Mouse (Mus musculus) kidney, postnatal 0 days (tissue): ENCODE data around the gene Wipf2. TPM values are rescaled to one million over a fixed set of nuclear protein-coding genes. Genes with fewer than 3 reads are reported as not detected.

ENCODE experiments used
- ATAC-seq: fragments of 200-750 bp; cut with Nextera tagmentation; replicated peaks from 2 replicates; pipeline ENCODE4 v1.8.0; 2017; ENCODE audit warnings: low read depth, moderate number of reproducible peaks, moderate TSS enrichment, moderate library complexity; ENCODE audit not compliant: low FRiP score
- DNase-seq: peaks from one replicate; pipeline ENCODE4 v3.0.0-alpha.2; 2016; ENCODE audit warnings: low spot score
- H3K27ac ChIP-seq: fragments of 300-500 bp; sonication (generic); 2 replicates; pipeline ENCODE4 v1.5.1; 2014; ENCODE audit warnings: mild to moderate bottlenecking
- H3K27me3 ChIP-seq: fragments of 300-500 bp; sonication (generic); 2 replicates; pipeline ENCODE4 v1.6.1; 2014; ENCODE audit warnings: low read length, mixed read lengths; ENCODE audit not compliant: insufficient read depth
- H3K36me3 ChIP-seq: fragments of 300-500 bp; sonication (generic); 2 replicates; pipeline ENCODE4 v1.6.1; 2014; ENCODE audit warnings: low read length, mixed read lengths; ENCODE audit not compliant: insufficient read depth
- H3K4me1 ChIP-seq: fragments of 300-500 bp; sonication (generic); replicated peaks from 2 replicates; pipeline ENCODE4 v1.6.1; 2014; ENCODE audit warnings: antibody characterized with exemption, low read length, mixed read lengths; ENCODE audit not compliant: insufficient read depth
- H3K4me2 ChIP-seq: fragments of 300-500 bp; sonication (generic); 2 replicates; pipeline ENCODE4 v1.6.1; 2014; ENCODE audit warnings: mild to moderate bottlenecking, low read length, moderate library complexity, mixed read lengths
- H3K4me3 ChIP-seq: fragments of 300-500 bp; sonication (generic); replicated peaks from 2 replicates; pipeline ENCODE4 v1.5.1; 2014; ENCODE audit warnings: low read depth, low read length
- H3K9ac ChIP-seq: fragments of 300-500 bp; sonication (generic); 2 replicates; pipeline ENCODE4 v1.6.1; 2014; ENCODE audit warnings: low read depth, low read length
- H3K9me3 ChIP-seq: fragments of 300-500 bp; sonication (generic); replicated peaks from 2 replicates; pipeline ENCODE4 v1.6.1; 2016; ENCODE audit warnings: low read length, inconsistent platforms, mixed read lengths
- CTCF ChIP-seq: IDR thresholded peaks from 2 replicates; pipeline ENCODE4 v1.5.1; 2016; ENCODE audit warnings: antibody characterized with exemption, low read depth, mild to moderate bottlenecking, moderate library complexity
- WGBS: fragments of 180-500 bp; shearing (Covaris S2); extraction: QIAGEN DNeasy Blood & Tissue Kit; methylation state at CpG from one replicate; pipeline ENCODE4 v1.1.7; 2014; 5-methylcytosine and 5-hydroxymethylcytosine counted together
- polyA plus RNA-seq: library from polyadenylated mRNA; unstranded; fragments of >200 nt; fragmentation: Nextera tagmentation; extraction: Ambion mirVana; gene quantifications from 2 replicates; pipeline ENCODE4 v1.2.1, GENCODE M21; 2015

Wipf2 gene
- polyA plus RNA-seq, 1 experiment from 2014 or later, result 3.4 TPM

GRCm38 (mm10) chr11:98873900-98874299, 10.5 kb downstream of the Wipf2 start:
- no peak for ATAC-seq
- TF ChIP-seq CTCF, result no peak
- no peak overlapping the region for H3K27ac ChIP-seq
- H3K9ac ChIP-seq, result no peak overlapping the region
- no peak overlapping the region for H3K4me2 ChIP-seq
- H3K4me1 ChIP-seq, result 0 out of 2 replicates have a peak, but pooled peaks cover 5% of the 10 kb centered on the region
- no peaks in the 10 kb centered on the region for H3K9me3 ChIP-seq
- H3K36me3 ChIP-seq, result peaks cover 10% of the 10 kb centered on the region; the same call in 1 of the 2 replicates
- 88% methylated on average over 9 of the region's 9 CpGs for WGBS
- DNase-seq, result no peak
- no peak overlapping the region for H3K4me3 ChIP-seq
- H3K27me3 ChIP-seq, result no peaks in the 10 kb centered on the region

- H3K36me3 ChIP-seq, result 0 out of 2 replicates have a peak, but pooled peaks cover 2% of the 10 kb centered on the region
- no peak overlapping the region for H3K9ac ChIP-seq
- peak overlapping the region; percentile 44; the same call in 1 of the 2 replicates for H3K27ac ChIP-seq
- no peak overlapping the region for H3K4me2 ChIP-seq
- ATAC-seq (no peak), DNase-seq (no peak)
- no peaks in the 10 kb centered on the region for H3K9me3 ChIP-seq
- no peaks in the 10 kb centered on the region for H3K27me3 ChIP-seq
- no peak for TF ChIP-seq CTCF
- no peak overlapping the region for H3K4me3 ChIP-seq
- 50% methylated on average over 9 of the region's 9 CpGs for WGBS
- 0 out of 2 replicates have a peak, but pooled peaks cover 5% of the 10 kb centered on the region for H3K4me1 ChIP-seq
These were observed 13.6 kb downstream of the Wipf2 start for GRCm38 (mm10) chr11:98877001-98877400.

GRCm38 (mm10) chr11:98887703-98888102, 24.3 kb downstream of the Wipf2 start:
- WGBS, result 98% methylated on average over 3 of the region's 3 CpGs
- Histone ChIP-seq H3K9ac (no peak overlapping the region), H3K4me2 (no peak overlapping the region), H3K27me3 (no peaks in the 10 kb centered on the region), H3K27ac (no peak overlapping the region), H3K9me3 (no peaks in the 10 kb centered on the region), H3K4me1 (no peaks in the 10 kb centered on the region), H3K4me3 (no peak overlapping the region), H3K36me3 (peaks cover 49% of the 10 kb centered on the region)
- ATAC-seq (no peak), DNase-seq (no peak)
- TF ChIP-seq CTCF, result no peak

- Histone ChIP-seq H3K4me2 (no peak overlapping the region), H3K9me3 (no peaks in the 10 kb centered on the region), H3K36me3 (peaks cover 62% of the 10 kb centered on the region), H3K27ac (no peak overlapping the region), H3K27me3 (no peaks in the 10 kb centered on the region), H3K4me3 (no peak overlapping the region), H3K9ac (no peak overlapping the region), H3K4me1 (no peaks in the 10 kb centered on the region)
- ATAC-seq, result no peak
- WGBS, result 93% methylated on average over 4 of the region's 4 CpGs
- TF ChIP-seq CTCF, result no peak
- no peak for DNase-seq
These were observed 25.6 kb downstream of the Wipf2 start for GRCm38 (mm10) chr11:98889077-98889476.

GRCm38 (mm10) chr11:98889977-98890376, 26.5 kb downstream of the Wipf2 start:
- peaks cover 66% of the 10 kb centered on the region for H3K36me3 ChIP-seq
- H3K4me1 ChIP-seq, result no peaks in the 10 kb centered on the region
- H3K4me3 ChIP-seq, result no peak overlapping the region
- 97% methylated on average over 5 of the region's 5 CpGs for WGBS
- no peak overlapping the region for H3K9ac ChIP-seq
- no peak for TF ChIP-seq CTCF
- no peak overlapping the region for H3K4me2 ChIP-seq
- no peaks in the 10 kb centered on the region for H3K27me3 ChIP-seq
- no peaks in the 10 kb centered on the region for H3K9me3 ChIP-seq
- ATAC-seq (no peak), DNase-seq (no peak)
- H3K27ac ChIP-seq, result no peak overlapping the region

GRCm38 (mm10) chr11:98892426-98892825, 29.0 kb downstream of the Wipf2 start:
- Histone ChIP-seq H3K4me3 (no peak overlapping the region), H3K27ac (no peak overlapping the region), H3K4me1 (no peaks in the 10 kb centered on the region), H3K27me3 (no peaks in the 10 kb centered on the region), H3K4me2 (no peak overlapping the region), H3K36me3 (peaks cover 68% of the 10 kb centered on the region), H3K9ac (no peak overlapping the region), H3K9me3 (no peaks in the 10 kb centered on the region)
- TF ChIP-seq CTCF, result no peak
- no peak for ATAC-seq
- 60% methylated on average over 5 of the region's 5 CpGs for WGBS
- no peak for DNase-seq

GRCm38 (mm10) chr11:98900529-98901125, 37.2 kb downstream of the Wipf2 start:
- no peak for DNase-seq
- Histone ChIP-seq H3K4me2 (no peak overlapping the region), H3K9ac (no peak overlapping the region), H3K27me3 (no peaks in the 10 kb centered on the region), H3K27ac (no peak overlapping the region), H3K36me3 (peaks cover 53% of the 10 kb centered on the region), H3K4me1 (peaks cover 13% of the 10 kb centered on the region), H3K9me3 (no peaks in the 10 kb centered on the region), H3K4me3 (no peak overlapping the region)
- TF ChIP-seq CTCF, result no peak
- WGBS, result 72% methylated on average over 12 of the region's 12 CpGs
- ATAC-seq, result no peak
